Mouse (Mus musculus) C3H10T1/2 (cell line): ENCODE data around the gene 4932414N04Rik. TPM values are rescaled to one million over a fixed set of nuclear protein-coding genes. Genes with fewer than 3 reads are reported as not detected.

Source experiments
- polyA plus RNA-seq, 2 experiments: library from polyadenylated mRNA; unstranded; fragments of >200 nt; fragmentation: generic; extraction: Trizol; gene quantifications; one replicate each; pipeline ENCODE4 v1.2.1; 2012; ENCODE audit warnings: missing spikeins in 2 of 2

4932414N04Rik gene
- not detected for polyA plus RNA-seq

GRCm38 (mm10) chr2:68656186-68656585 lies at the start of gene 4932414N04Rik:
Gene 4932414N04Rik (plus strand): TSS chr2:68656486.

Other genes with a start within 250 kb of the 4932414N04Rik start
- 1 to 10 TPM; 5.7 to 7.3 TPM for gene Stk39, start 184.2 kb upstream of the 4932414N04Rik start, polyA plus RNA-seq
- gene 4933409G03Rik, start 74.1 kb upstream of the 4932414N04Rik start, polyA plus RNA-seq: not detected
- 1 to 10 TPM in 1 of 2 experiments, under 1 TPM in 1; 0.27 to 2.7 TPM for gene Cers6, start 205.0 kb downstream of the 4932414N04Rik start, polyA plus RNA-seq